Mouse (Mus musculus): ENCODE data around the gene Gjb5.

GRCm38 (mm10) chr4:127311561-127311960 lies 46.4 kb downstream of the Gjb5 start:
- no peak for TF ChIP-seq POLR2AphosphoS2 (IDR thresholded peaks at IDR 0.05; ENCODE audit: insufficient read length, low read depth)
- TF ChIP-seq POLR2A (IDR thresholded peaks at IDR 0.05; ENCODE audit: insufficient read length, low read depth) = no peak
- no peak for TF ChIP-seq TCF12 (IDR thresholded peaks at IDR 0.05; ENCODE audit: insufficient read depth, poor library complexity, severe bottlenecking)
- no peak for TF ChIP-seq MYOG (IDR thresholded peaks at IDR 0.05; ENCODE audit: control insufficient read depth in 1 of 3, insufficient read depth in 1 of 3, insufficient read length in 2 of 3, low read depth in 2 of 3)

Measured in myocyte (in vitro differentiated cells).